Mouse (Mus musculus): ENCODE measurements around the gene Tmem178b.

DNA sequence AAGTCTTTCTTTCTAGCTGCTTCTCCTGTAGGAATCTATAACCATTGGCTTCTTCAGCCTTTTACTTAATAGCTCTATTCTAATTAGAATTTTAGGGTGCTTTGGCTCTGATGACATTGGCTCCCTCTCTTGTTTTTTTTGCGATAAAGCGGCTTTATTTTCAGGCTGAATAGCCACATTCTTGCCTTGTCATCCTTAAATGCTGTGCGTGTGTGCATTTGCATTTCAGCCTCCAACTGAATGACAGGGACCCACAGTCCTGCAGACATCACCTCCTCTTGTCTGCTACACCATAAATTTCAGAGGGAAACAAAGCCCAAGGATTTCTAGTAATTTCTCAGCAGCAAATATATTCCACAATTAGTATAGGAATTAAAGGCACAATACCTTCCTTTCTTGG, 23.4 kb downstream of the Tmem178b start:
- no peak for TF ChIP-seq CTCF (IDR thresholded peaks at IDR 0.05; ENCODE audit: borderline replicate concordance, insufficient read depth, low read length)
- no peak for TF ChIP-seq POLR2A (IDR thresholded peaks at IDR 0.05; ENCODE audit: low read depth, low read length)

Measured in embryonic fibroblast, embryonic 13.5 days (primary cell).